Mouse (Mus musculus) megakaryocyte progenitor cell, adult 5-6 weeks (primary cell): Measurements from ENCODE around the gene Tbx1. TPM values are rescaled to one million over a fixed set of nuclear protein-coding genes. Genes with fewer than 3 reads are reported as not detected.

ENCODE experiments used
- ATAC-seq: replicated peaks from 2 replicates; pipeline ENCODE4 v1.8.0; 2016; ENCODE audit warnings: mild to moderate bottlenecking, moderate TSS enrichment, inconsistent platforms; ENCODE audit not compliant: poor library complexity
- total RNA-seq, 2 experiments: library from RNA; stranded (forward) in 1 of 2; stranded (reverse) in 1 of 2; fragments of 157-497, 149-512 nt in 1 of 2; fragments of 200-1000 nt in 1 of 2; gene quantifications; 2 replicates each; pipeline versions ENCODE4 v1.2.3 to v1.2.4; 2015 to 2017

Gene Tbx1
- total RNA-seq, 2 experiments from 2014 or later = not detected

DNA sequence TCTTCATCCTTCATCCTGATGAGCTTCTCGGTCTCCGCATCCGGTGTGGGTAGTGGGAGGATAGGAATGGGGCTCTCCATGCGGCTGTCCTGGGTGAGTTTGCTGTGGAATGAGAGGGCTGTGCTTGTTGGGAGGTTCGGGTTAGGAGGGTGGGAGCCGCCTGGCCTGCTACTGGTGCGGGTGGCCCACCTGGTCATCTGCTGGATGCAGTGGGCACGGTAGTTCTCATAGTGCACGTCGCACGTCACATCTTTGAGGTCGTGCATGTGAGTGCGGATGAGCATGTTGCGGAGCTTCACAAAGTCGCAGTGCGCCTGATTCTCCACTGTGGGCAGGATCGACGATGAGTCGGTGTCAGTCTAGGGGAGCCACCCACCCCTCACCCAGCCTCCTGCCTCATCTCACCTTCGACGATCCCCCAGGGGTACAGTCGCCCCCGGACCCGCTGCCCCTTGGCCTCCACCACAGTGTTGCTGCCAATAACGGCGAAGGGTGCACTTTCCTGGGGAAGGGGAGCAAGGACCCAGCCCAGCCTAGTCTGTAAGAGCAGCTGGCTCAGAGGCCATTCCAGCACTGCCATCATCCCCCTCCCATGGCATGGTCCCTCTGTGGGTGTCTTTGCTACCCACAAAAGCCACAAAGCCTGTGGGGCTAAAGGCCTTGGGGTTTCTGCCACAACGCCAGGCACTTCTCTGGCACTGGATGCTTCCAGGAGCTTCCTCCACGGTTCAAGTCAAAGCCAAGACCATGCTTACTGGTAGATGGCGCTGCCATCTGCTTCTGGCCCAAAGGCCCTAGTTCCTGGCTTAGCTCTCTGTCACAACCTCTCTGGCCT, 32.7 kb upstream of the Tbx1 start:
- peak; percentile 18; the same call in 1 of the 2 replicates for ATAC-seq

GRCm38 (mm10) chr16:18622019-18622418, 31.5 kb upstream of the Tbx1 start, which contains the start of gene Gp1bb:
Gp1bb (minus strand) TSS chr16:18622403.
- no peak for ATAC-seq

DNA sequence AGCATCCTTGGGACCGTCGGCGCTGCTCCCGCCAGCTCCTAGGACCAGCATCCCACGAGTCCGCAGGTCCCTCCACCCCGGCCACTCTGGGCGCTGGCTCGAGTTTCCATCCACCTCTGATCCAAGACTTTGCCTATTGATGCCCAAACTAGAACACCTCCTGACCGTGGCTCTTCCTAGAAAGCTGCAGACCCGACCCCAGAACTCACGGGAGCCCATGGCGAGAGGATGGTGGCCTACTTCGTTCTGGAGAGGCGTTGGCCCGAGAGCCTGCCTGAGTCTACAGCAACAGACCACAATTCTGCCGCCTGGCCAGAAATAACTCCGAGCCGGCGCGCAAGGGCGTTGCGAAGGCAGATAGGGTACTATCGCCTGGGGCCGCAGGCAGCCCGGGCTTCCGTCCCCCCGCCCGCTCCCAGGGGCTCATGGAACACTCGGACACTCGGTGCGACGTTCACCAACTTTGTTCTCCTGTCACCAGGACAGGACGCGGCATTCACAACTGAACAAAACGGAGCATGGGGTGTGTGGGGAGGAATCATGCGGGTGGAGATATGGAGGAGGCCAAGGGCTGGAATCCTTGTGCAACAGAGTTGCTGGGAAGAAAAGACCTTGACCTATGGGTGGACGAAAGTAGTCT, 31.0 kb upstream of the Tbx1 start:
- ATAC-seq = 0 out of 2 replicates have a peak, but pooled peaks have one; percentile 17

- ATAC-seq = no peak
Measured at GRCm38 (mm10) chr16:18620601-18621361, 30.3 kb upstream of the Tbx1 start.

DNA sequence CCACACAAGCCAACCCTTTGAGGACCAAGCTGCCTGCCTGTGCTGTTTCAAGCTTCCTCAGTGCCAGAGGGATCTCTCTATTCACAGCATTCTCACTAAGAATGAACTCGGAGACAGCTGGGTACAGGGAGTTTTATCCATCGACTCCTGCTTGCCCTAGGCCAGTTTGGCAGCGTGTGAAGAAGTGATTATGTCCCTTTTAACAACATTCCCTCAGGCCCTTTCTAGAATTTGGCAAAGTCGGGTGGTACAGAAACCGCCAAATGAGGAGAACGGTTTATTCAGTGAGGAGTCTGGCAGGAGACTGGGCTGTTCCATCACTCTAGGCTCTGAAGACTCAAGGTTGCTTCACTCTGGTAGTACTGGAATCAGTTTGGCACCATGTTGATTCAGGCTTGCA, 29.7 kb upstream of the Tbx1 start:
- no peak for ATAC-seq

GRCm38 (mm10) chr16:18619110-18619509, 28.6 kb upstream of the Tbx1 start:
- ATAC-seq = no peak

GRCm38 (mm10) chr16:18618297-18618696, 27.8 kb upstream of the Tbx1 start:
- ATAC-seq = no peak

DNA sequence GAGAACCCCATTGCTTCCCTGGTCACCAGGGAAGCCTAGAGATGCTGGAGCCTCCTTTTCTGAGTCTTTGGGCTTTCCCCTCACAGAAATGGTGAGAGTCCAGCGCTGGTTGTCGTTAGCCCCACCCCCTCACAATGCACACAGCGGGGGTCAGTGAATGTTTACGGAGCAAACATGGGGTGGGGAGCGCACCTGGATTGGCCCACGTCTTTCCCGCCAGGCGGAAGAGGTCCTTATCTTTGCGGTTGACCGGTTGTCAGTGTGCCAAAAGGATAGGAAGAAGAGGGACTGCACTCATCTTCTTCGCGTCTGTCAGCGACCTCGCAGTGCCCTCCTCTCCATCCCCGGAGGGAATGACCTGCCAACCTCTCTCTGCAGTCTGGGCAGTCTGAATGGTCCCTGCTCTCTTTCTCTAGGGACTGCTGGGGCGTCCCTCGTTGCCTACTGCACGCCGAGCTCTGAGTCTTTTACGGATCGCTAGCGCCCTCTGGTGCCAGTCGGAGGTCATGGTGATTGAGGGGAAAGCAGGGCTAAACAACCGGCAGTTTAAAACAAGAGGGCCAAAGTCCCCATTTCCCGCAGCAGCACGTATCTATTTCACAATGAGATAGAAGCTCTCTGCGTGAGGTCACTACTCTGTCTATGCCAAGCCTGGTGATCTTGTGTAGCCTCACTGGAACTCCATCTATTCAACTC, 27.0 kb upstream of the Tbx1 start:
- ATAC-seq = peak; percentile 85

GRCm38 (mm10) chr16:18613301-18613700, 22.8 kb upstream of the Tbx1 start:
- no peak for ATAC-seq

GRCm38 (mm10) chr16:18611752-18612151, 21.3 kb upstream of the Tbx1 start:
- no peak for ATAC-seq

GRCm38 (mm10) chr16:18609099-18609498, 18.6 kb upstream of the Tbx1 start:
- no peak for ATAC-seq

- no peak for ATAC-seq
Measured at GRCm38 (mm10) chr16:18608226-18608625, 17.8 kb upstream of the Tbx1 start.

DNA sequence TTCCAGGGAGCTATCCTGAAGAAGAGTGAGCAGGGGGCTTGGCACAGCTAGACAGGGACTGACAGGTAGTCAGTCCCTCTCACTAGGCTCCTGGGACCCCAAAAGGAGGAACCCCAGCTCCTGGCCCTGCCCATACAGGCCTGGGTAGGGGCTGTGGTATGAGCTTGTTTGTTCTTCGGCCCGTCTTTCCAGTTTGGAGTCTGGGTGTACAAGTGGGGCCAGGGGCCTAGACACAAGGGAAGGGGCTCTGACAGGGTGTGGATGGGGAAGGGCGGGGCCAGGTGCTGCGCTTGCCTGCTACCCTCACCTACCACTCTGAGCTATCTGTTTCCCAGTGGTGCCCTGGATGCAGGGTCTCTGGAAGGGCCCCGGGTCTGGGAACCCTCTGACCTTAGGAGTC, 15.2 kb upstream of the Tbx1 start:
- ATAC-seq = no peak

DNA sequence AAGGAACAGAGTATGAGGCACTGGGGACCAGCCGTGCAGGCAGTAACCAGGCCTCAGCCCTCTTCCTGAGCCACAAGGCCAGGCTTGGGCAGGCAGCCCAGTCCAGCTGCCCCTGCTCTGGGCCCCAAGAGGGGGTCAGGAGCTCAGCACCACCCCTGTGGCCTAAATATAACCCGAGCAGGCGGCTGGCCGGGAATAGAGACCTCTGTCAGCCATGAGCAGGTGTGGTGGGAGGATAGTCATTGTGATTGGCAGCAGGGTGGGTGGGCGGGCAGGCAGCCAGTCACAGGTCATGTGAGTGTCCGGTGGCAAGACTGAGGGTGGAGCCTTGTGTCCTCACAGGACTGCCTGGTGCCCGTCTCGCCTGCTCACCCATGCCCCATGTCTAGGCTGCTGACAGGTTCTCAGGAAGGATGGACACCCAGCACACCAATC, 13.8 kb upstream of the Tbx1 start:
- ATAC-seq = no peak

DNA sequence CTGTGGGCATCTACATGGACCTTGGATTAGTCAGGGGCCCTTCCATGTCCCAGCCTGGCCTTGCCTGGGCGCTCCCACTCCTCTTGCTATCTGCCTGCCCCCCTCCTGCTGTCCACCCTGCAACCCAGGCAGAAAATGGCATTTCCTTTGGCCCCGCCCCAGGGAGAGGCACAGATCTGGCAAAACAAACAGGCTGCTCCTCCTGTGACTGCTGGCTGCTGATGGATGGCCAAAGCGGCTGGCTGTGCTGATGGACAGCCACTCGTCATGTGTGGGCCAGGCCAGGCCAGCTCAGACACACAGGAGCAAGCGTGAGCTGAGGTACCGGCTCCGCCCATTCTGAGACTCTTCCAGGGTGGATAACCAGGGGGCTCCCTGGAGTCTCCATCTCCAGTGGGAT, 11.0 kb upstream of the Tbx1 start:
- no peak for ATAC-seq

DNA sequence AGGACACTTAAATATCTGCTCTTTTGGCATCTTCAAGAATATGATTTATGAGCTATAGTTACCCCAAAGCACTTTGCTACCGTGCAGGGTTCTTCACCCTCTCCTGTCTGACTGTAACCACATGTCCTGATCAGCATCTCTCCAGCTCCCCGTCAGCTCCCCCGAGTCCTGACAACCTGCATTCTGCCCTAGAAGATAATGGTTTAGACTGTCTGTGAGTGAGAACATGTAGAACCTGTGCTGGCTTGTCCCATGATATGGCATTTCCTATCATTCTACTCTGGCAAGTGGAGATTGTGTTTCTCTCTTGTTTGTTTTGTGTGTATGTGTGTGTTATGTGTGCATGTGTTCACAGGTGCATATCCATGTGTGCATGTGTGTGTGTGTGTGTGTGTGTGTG, 7.5 kb upstream of the Tbx1 start:
- peak; percentile 73 for ATAC-seq

DNA sequence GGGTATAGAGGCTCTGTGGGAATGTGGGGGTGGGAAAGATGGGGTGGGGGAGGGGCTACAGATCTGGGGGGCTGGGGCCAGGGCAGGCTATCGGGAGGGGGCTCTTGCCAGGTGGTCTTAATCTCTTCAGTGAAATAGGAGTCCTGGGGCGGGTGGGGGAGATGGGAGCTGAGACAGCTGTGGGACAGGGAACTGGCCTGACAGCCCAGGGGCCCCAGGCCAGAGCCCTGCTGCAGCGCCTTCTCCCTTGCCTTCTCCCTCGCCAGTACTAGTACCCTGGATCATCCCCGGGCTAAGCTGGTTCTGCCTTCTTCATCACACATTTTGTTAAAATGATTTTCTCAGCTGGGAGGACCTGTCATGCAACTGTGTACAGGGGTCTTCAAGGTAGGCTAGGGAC, 5.8 kb upstream of the Tbx1 start:
- ATAC-seq = no peak

DNA sequence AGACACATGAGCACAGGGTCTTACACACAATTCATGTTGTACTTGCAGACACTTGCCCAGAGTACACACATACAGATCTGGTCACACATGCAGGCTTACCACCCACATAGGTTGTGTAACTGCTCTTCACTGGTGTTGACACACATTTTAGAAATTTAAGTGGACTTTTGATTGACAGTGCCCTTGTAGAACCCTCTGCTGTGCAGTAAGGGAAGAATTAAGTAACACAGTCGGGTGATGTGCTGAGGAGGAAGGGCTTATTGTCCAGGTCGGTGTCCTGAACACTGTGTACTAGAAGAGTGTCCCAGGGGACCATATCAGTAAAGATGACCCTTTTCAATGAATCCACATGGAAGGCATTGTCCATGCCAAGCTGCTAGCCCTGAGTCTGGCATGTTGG, 3.5 kb upstream of the Tbx1 start:
- ATAC-seq = no peak

- ATAC-seq = peak; percentile 43
Measured at GRCm38 (mm10) chr16:18591047-18592018, 862 bp upstream of the Tbx1 start.
